Mouse (Mus musculus) bone marrow macrophage, adult 2 months (primary cell): ENCODE measurements around the gene Fhl2.

Experiments used
- CTCF ChIP-seq: IDR thresholded peaks from 2 replicates; pipeline ENCODE4 v1.5.1; 2012; ENCODE audit warnings: low read depth, mild to moderate bottlenecking, low read length, moderate library complexity
- POLR2A ChIP-seq: IDR thresholded peaks from 2 replicates; pipeline ENCODE4 v1.6.1; 2012; ENCODE audit warnings: mild to moderate bottlenecking, low read depth, low read length, borderline replicate concordance

- no peak for TF ChIP-seq CTCF
- no peak for TF ChIP-seq POLR2A
Observed at GRCm38 (mm10) chr1:43157907-43158306, 38.9 kb downstream of the Fhl2 start.
